Mouse (Mus musculus) kidney, embryonic 16.5 days (tissue): Measurements from ENCODE around the gene Retreg1. TPM values are rescaled to one million over a fixed set of nuclear protein-coding genes. Genes with fewer than 3 reads are reported as not detected.
A peak's percentile ranks its signal among the peaks of the same experiment; 100 is the strongest.

ENCODE experiments used
- ATAC-seq: fragments of 200-750 bp; cut with Nextera tagmentation; 2 replicates; pipeline ENCODE4 v1.8.0; 2017; ENCODE audit warnings: moderate TSS enrichment; ENCODE audit not compliant: low FRiP score, low TSS enrichment
- H3K27ac ChIP-seq: fragments of 300-500 bp; sonication (generic); 2 replicates; pipeline ENCODE4 v1.5.1; 2014; ENCODE audit warnings: low read length
- H3K27me3 ChIP-seq: fragments of 300-500 bp; sonication (generic); 2 replicates; pipeline ENCODE4 v1.6.1; 2014; ENCODE audit warnings: low read length, control low read depth, mixed read lengths; ENCODE audit not compliant: insufficient read depth
- H3K36me3 ChIP-seq: fragments of 300-500 bp; sonication (generic); 2 replicates; pipeline ENCODE4 v1.6.1; 2014; ENCODE audit warnings: low read length, control low read depth, mixed read lengths; ENCODE audit not compliant: insufficient read depth
- H3K4me1 ChIP-seq: fragments of 300-500 bp; sonication (generic); 2 replicates; pipeline ENCODE4 v1.6.1; 2014; ENCODE audit warnings: low read length, control low read depth, mixed read lengths; ENCODE audit not compliant: insufficient read depth
- H3K4me2 ChIP-seq: fragments of 300-500 bp; sonication (generic); replicated peaks from 2 replicates; pipeline ENCODE4 v1.6.1; 2014; ENCODE audit warnings: low read depth, low read length
- H3K4me3 ChIP-seq: fragments of 300-500 bp; sonication (generic); 2 replicates; pipeline ENCODE4 v1.5.1; 2014; ENCODE audit warnings: mild to moderate bottlenecking, low read length
- H3K9ac ChIP-seq: fragments of 300-500 bp; sonication (generic); replicated peaks from 2 replicates; pipeline ENCODE4 v1.6.1; 2014; ENCODE audit warnings: low read length
- H3K9me3 ChIP-seq: fragments of 300-500 bp; sonication (generic); 2 replicates; pipeline ENCODE4 v1.6.1; 2016; ENCODE audit warnings: low read length, control low read depth
- WGBS: fragments of 180-500 bp; shearing (Covaris S2); extraction: QIAGEN DNeasy Blood & Tissue Kit; methylation state at CpG from one replicate; pipeline ENCODE4 v1.1.7; 2014; 5-methylcytosine and 5-hydroxymethylcytosine counted together
- polyA plus RNA-seq: library from polyadenylated mRNA; unstranded; fragments of >200 nt; fragmentation: Nextera tagmentation; extraction: Ambion mirVana; gene quantifications from 2 replicates; pipeline ENCODE4 v1.2.1, GENCODE M21; 2015

The Retreg1 gene
- polyA plus RNA-seq, 1 experiment from 2014 or later: 21.5 TPM

GRCm38 (mm10) chr15:25943386-25944137 is 100.6 kb downstream of the Retreg1 start:
- Histone ChIP-seq H3K4me1 (peaks cover 11% of the 10 kb centered on the region; the same call in 1 of the 2 replicates), H3K27me3 (peaks cover 3% of the 10 kb centered on the region; the same call in 1 of the 2 replicates), H3K9ac (no peak overlapping the region), H3K9me3 (no peaks in the 10 kb centered on the region), H3K4me2 (no peak overlapping the region), H3K4me3 (no peak overlapping the region), H3K36me3 (no peaks in the 10 kb centered on the region), H3K27ac (no peak overlapping the region)
- 78% methylated on average over 15 of the region's 15 CpGs for WGBS
- ATAC-seq: no peak

GRCm38 (mm10) chr15:25945224-25945623 is 102.2 kb downstream of the Retreg1 start:
- Histone ChIP-seq H3K4me3 (no peak overlapping the region), H3K4me2 (no peak overlapping the region), H3K27ac (peak overlapping the region; percentile 43; the same call in 1 of the 2 replicates), H3K27me3 (peaks cover 3% of the 10 kb centered on the region; the same call in 1 of the 2 replicates), H3K9ac (no peak overlapping the region), H3K9me3 (no peaks in the 10 kb centered on the region), H3K36me3 (no peaks in the 10 kb centered on the region), H3K4me1 (peaks cover 11% of the 10 kb centered on the region; the same call in 1 of the 2 replicates)
- ATAC-seq: peak; percentile 62
- 52% methylated on average over 8 of the region's 8 CpGs for WGBS

GRCm38 (mm10) chr15:25946482-25946881 is 103.5 kb downstream of the Retreg1 start:
- Histone ChIP-seq H3K4me3 (no peak overlapping the region), H3K27ac (no peak overlapping the region), H3K9ac (no peak overlapping the region), H3K36me3 (no peaks in the 10 kb centered on the region), H3K27me3 (peaks cover 3% of the 10 kb centered on the region; the same call in 1 of the 2 replicates), H3K4me2 (no peak overlapping the region), H3K4me1 (peaks cover 3% of the 10 kb centered on the region; the same call in 1 of the 2 replicates), H3K9me3 (no peaks in the 10 kb centered on the region)
- ATAC-seq: 0 out of 2 replicates have a peak, but pooled peaks have one; percentile 49
- 87% methylated on average over 7 of the region's 7 CpGs for WGBS

GRCm38 (mm10) chr15:25947383-25947782 is 104.4 kb downstream of the Retreg1 start:
- Histone ChIP-seq H3K27ac (no peak overlapping the region), H3K9ac (no peak overlapping the region), H3K27me3 (no peaks in the 10 kb centered on the region), H3K4me1 (peaks cover 3% of the 10 kb centered on the region; the same call in 1 of the 2 replicates), H3K9me3 (no peaks in the 10 kb centered on the region), H3K36me3 (no peaks in the 10 kb centered on the region), H3K4me2 (no peak overlapping the region), H3K4me3 (no peak overlapping the region)
- no peak for ATAC-seq
- 86% methylated on average over 8 of the region's 8 CpGs for WGBS

GRCm38 (mm10) chr15:25948257-25949223 is 105.6 kb downstream of the Retreg1 start:
- 78% methylated on average over 26 of the region's 26 CpGs for WGBS
- Histone ChIP-seq H3K36me3 (no peaks in the 10 kb centered on the region), H3K27ac (no peak overlapping the region)

GRCm38 (mm10) chr15:25949696-25950095 is 106.7 kb downstream of the Retreg1 start:
- 70% methylated on average over 9 of the region's 9 CpGs for WGBS
- no peaks in the 10 kb centered on the region for H3K9me3 ChIP-seq
- no peaks in the 10 kb centered on the region; the same call in 1 of the 2 replicates for H3K4me1 ChIP-seq
- no peak overlapping the region for H3K27ac ChIP-seq
- H3K4me2 ChIP-seq: no peak overlapping the region
- ATAC-seq: no peak
- no peaks in the 10 kb centered on the region for H3K36me3 ChIP-seq
- H3K4me3 ChIP-seq: no peak overlapping the region
- no peak overlapping the region for H3K9ac ChIP-seq
- H3K27me3 ChIP-seq: no peaks in the 10 kb centered on the region

More at GRCm38 (mm10) chr15:25948257-25949223, 105.6 kb downstream of the Retreg1 start:
- no peak for ATAC-seq
- H3K4me1 ChIP-seq: no peaks in the 10 kb centered on the region; the same call in 1 of the 2 replicates
- H3K9ac ChIP-seq: no peak overlapping the region
- no peaks in the 10 kb centered on the region for H3K9me3 ChIP-seq
- H3K4me3 ChIP-seq: no peak overlapping the region
- H3K4me2 ChIP-seq: no peak overlapping the region
- H3K27me3 ChIP-seq: no peaks in the 10 kb centered on the region

GRCm38 (mm10) chr15:25950584-25950983 is 107.6 kb downstream of the Retreg1 start:
- WGBS: 84% methylated on average over 5 of the region's 5 CpGs
- no peak; the same call in 1 of the 2 replicates for ATAC-seq
- Histone ChIP-seq H3K27me3 (no peaks in the 10 kb centered on the region), H3K4me2 (no peak overlapping the region), H3K4me3 (no peak overlapping the region), H3K27ac (no peak overlapping the region), H3K9ac (no peak overlapping the region), H3K9me3 (no peaks in the 10 kb centered on the region), H3K4me1 (no peaks in the 10 kb centered on the region; the same call in 1 of the 2 replicates), H3K36me3 (no peaks in the 10 kb centered on the region)

- Histone ChIP-seq H3K27ac (no peak overlapping the region), H3K4me2 (no peak overlapping the region), H3K4me1 (no peaks in the 10 kb centered on the region; the same call in 1 of the 2 replicates), H3K27me3 (no peaks in the 10 kb centered on the region), H3K36me3 (no peaks in the 10 kb centered on the region), H3K4me3 (no peak overlapping the region), H3K9me3 (no peaks in the 10 kb centered on the region), H3K9ac (no peak overlapping the region)
- 79% methylated on average over 4 of the region's 4 CpGs for WGBS
- ATAC-seq: no peak
These were observed 108.1 kb downstream of the Retreg1 start for GRCm38 (mm10) chr15:25951037-25951436.

GRCm38 (mm10) chr15:25956001-25956400 is 113.0 kb downstream of the Retreg1 start:
- no peaks in the 10 kb centered on the region for H3K27me3 ChIP-seq
- 75% methylated on average over 5 of the region's 5 CpGs for WGBS
- H3K36me3 ChIP-seq: no peaks in the 10 kb centered on the region
- ATAC-seq: peak; percentile 43; the same call in 1 of the 2 replicates
- no peak overlapping the region for H3K4me3 ChIP-seq
- H3K4me1 ChIP-seq: peaks cover 8% of the 10 kb centered on the region; the same call in 1 of the 2 replicates
- H3K9ac ChIP-seq: no peak overlapping the region
- H3K9me3 ChIP-seq: no peaks in the 10 kb centered on the region
- H3K27ac ChIP-seq: peak overlapping the region; percentile 58; the same call in 1 of the 2 replicates
- no peak overlapping the region for H3K4me2 ChIP-seq
